In the genomic region with DNA sequence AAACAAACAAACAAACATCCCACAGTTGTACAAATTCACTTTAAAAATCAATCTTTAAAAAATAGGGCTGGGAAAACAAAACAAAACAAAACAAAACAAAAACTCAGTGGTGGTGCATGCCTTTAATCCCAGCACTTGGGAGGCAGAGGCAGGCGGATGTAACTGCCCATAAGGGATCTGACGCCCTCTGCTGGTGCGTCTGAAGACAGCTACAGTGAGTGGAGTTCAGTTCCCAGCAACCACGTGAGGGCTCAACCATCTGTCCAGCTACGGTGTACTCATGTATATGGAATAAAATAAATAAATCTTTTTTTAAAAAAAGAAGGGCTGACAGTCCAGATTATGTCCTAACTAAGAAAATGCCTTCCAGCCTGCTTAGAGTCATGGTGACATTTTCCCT, we compare ENCODE assay signal across 14 mouse cellular contexts. TPM values are rescaled to one million over a fixed set of nuclear protein-coding genes. Genes with fewer than 3 reads are reported as not detected.
A peak's percentile ranks its signal among the peaks of the same experiment; 100 is the strongest.
DNase-seq lines count a peak whose midpoint lies in the region; ATAC-seq and TF ChIP-seq lines count a peak whose summit lies in the region.
"Had no signal": no experiment of that assay in that cellular context is flagged by ENCODE, and none has a peak within 500 bp of the region (broad histone marks: within the 10 kb centered on the region; RNA-seq: fewer than 3 reads in every experiment).

No protein-coding gene starts in this region.

- H3K27ac ChIP-seq in heart, adult 2 months = no peak overlapping the region
- H3K27ac ChIP-seq: hindbrain, embryonic 13.5 days; neural tube, embryonic 13.5 days had no signal

- intact Hi-C loops in heart, adult 2 months (cut with DNase I) = no loop called here
- intact Hi-C loops in heart, postnatal 36 days (cut with DNase I) = no loop called here

- ATAC-seq in megakaryocyte progenitor cell, adult 5-6 weeks (replicated peaks; ENCODE audit: poor library complexity) = peak; percentile 83

- WGBS in heart, adult 2 months = 64% methylated on average over 5 of the region's 5 CpGs

- H3K4me3 ChIP-seq in heart, adult 2 months = no peak overlapping the region
- H3K4me3 ChIP-seq: hindbrain, embryonic 13.5 days; neural tube, embryonic 13.5 days had no signal

- H3K27me3 ChIP-seq in heart, adult 2 months (ENCODE audit: control insufficient read depth, insufficient read depth, low read length) = no peaks in the 10 kb centered on the region
- H3K27me3 ChIP-seq: hindbrain, embryonic 13.5 days; neural tube, embryonic 13.5 days had no signal

- no peak for TF ChIP-seq POLR2A in heart, adult 2 months (IDR thresholded peaks at IDR 0.05; ENCODE audit: insufficient read depth, low read depth, low read length)
- TF ChIP-seq POLR2A in brain, embryonic 14.5 days (IDR thresholded peaks at IDR 0.05; ENCODE audit: borderline replicate concordance, extremely low read depth, insufficient read depth, insufficient read length, poor library complexity, severe bottlenecking) = no peak

- peak; percentile 42 for TF ChIP-seq CTCF in heart, adult 2 months (IDR thresholded peaks at IDR 0.05)
- TF ChIP-seq CTCF in brain, embryonic 14.5 days (IDR thresholded peaks at IDR 0.05; ENCODE audit: borderline replicate concordance, extremely low read depth, insufficient read depth, insufficient read length) = 0 out of 2 replicates have a peak, but pooled peaks have one; percentile 15

- H3K4me1 ChIP-seq in heart, adult 2 months (ENCODE audit: control insufficient read depth, insufficient read depth, low read length) = no peaks in the 10 kb centered on the region
- H3K4me1 ChIP-seq: hindbrain, embryonic 13.5 days; neural tube, embryonic 13.5 days had no signal

- H3K79me2 ChIP-seq in heart, adult 2 months (replicated peaks; ENCODE audit: control insufficient read depth, insufficient read depth, low read length) = no peaks in the 10 kb centered on the region

- no peak for TF ChIP-seq EP300 in heart, adult 2 months (IDR thresholded peaks at IDR 0.05; ENCODE audit: insufficient read depth, low read depth, low read length)

- DNase-seq in heart, adult 2 months = no peak
- no peak for DNase-seq in heart, postnatal 36 days
- DNase-seq in CD4-positive helper T cell, adult 2 months (ENCODE audit: low read depth, low spot score) = peak; percentile 39
- no peak for DNase-seq in brain, embryonic 14.5 days (ENCODE audit: low read depth)
- DNase-seq in right cerebral cortex, adult 18-20 months = no peak
- no peak for DNase-seq in cerebellum, adult 9-10 months
- DNase-seq in neural tube, embryonic 10.5 days (ENCODE audit: extremely low spot score, low spot score) = no peak
- DNase-seq: cerebellum, adult 11-12 months; gastrocnemius, postnatal 14 days; layer of hippocampus, postnatal 36 days; lung, postnatal 36 days had no signal

- no peaks in the 10 kb centered on the region for H3K36me3 ChIP-seq in heart, adult 2 months (ENCODE audit: control insufficient read depth, insufficient read depth, low read length)

- H3K9ac ChIP-seq in heart, adult 2 months (ENCODE audit: low read depth, low read length) = no peak overlapping the region
- H3K9ac ChIP-seq: hindbrain, embryonic 13.5 days; neural tube, embryonic 13.5 days had no signal

RNA-seq across cellular contexts. Expression of gene Gemin2, which starts 18.9 kb away (rescaled TPM):
- total RNA-seq in heart, adult 2 months (2021) = 1 to 10 TPM; 5.3 to 5.7 TPM
- polyA plus RNA-seq in heart, adult 2 months (2012; rRNA removed) = 2.9 and 5.4 TPM in 2 replicates
- total RNA-seq in heart, postnatal 36 days (2021) = 1 to 10 TPM; 6.2 to 6.5 TPM
- polyA plus RNA-seq in brain, embryonic 14.5 days (2012; rRNA removed) = 7.6 and 9.3 TPM in 2 replicates
- 23.4 and 29.8 TPM in 2 replicates for total RNA-seq in megakaryocyte progenitor cell, adult 5-6 weeks (2015)
- total RNA-seq in megakaryocyte progenitor cell, adult 5-6 weeks (2017) = 16.4 and 20.9 TPM in 2 replicates

RNA-seq across cellular contexts. Expression of gene Sec23a, which starts 20.3 kb away (rescaled TPM):
- 10 to 100 TPM; 39.5 to 42.5 TPM for total RNA-seq in heart, adult 2 months (2021)
- polyA plus RNA-seq in heart, adult 2 months (2012; rRNA removed) = 19.0 and 42.1 TPM in 2 replicates
- 10 to 100 TPM; 42.5 to 43.8 TPM for total RNA-seq in heart, postnatal 36 days (2021)
- 54.5 and 67.7 TPM in 2 replicates for polyA plus RNA-seq in brain, embryonic 14.5 days (2012; rRNA removed)
- total RNA-seq in megakaryocyte progenitor cell, adult 5-6 weeks (2015) = 19.6 and 24.0 TPM in 2 replicates
- 19.7 and 23.0 TPM in 2 replicates for total RNA-seq in megakaryocyte progenitor cell, adult 5-6 weeks (2017)

RNA-seq across cellular contexts. Expression of gene Trappc6b, which starts 29.2 kb away (rescaled TPM):
- total RNA-seq in heart, adult 2 months (2021) = 10 to 100 TPM; 70.8 to 86.0 TPM
- 46.8 and 57.7 TPM in 2 replicates for polyA plus RNA-seq in heart, adult 2 months (2012; rRNA removed)
- total RNA-seq in heart, postnatal 36 days (2021) = 10 to 100 TPM; 72.2 to 74.3 TPM
- polyA plus RNA-seq in brain, embryonic 14.5 days (2012; rRNA removed) = 114 and 134 TPM in 2 replicates
- 63.4 and 63.5 TPM in 2 replicates for total RNA-seq in megakaryocyte progenitor cell, adult 5-6 weeks (2015)
- 39.9 and 57.8 TPM in 2 replicates for total RNA-seq in megakaryocyte progenitor cell, adult 5-6 weeks (2017)

RNA-seq across cellular contexts. Expression of gene Pnn, which starts 34.6 kb away (rescaled TPM):
- total RNA-seq in heart, adult 2 months (2021) = 10 to 100 TPM; 22.5 to 27.0 TPM
- 7.6 and 10.7 TPM in 2 replicates for polyA plus RNA-seq in heart, adult 2 months (2012; rRNA removed)
- total RNA-seq in heart, postnatal 36 days (2021) = 10 to 100 TPM; 23.8 to 26.3 TPM
- 58.3 and 89.4 TPM in 2 replicates for polyA plus RNA-seq in brain, embryonic 14.5 days (2012; rRNA removed)
- 81.5 and 94.1 TPM in 2 replicates for total RNA-seq in megakaryocyte progenitor cell, adult 5-6 weeks (2015)
- 88.4 and 137 TPM in 2 replicates for total RNA-seq in megakaryocyte progenitor cell, adult 5-6 weeks (2017)
